7 mouse cellular contexts compared by ENCODE assay signal in the genomic region with DNA sequence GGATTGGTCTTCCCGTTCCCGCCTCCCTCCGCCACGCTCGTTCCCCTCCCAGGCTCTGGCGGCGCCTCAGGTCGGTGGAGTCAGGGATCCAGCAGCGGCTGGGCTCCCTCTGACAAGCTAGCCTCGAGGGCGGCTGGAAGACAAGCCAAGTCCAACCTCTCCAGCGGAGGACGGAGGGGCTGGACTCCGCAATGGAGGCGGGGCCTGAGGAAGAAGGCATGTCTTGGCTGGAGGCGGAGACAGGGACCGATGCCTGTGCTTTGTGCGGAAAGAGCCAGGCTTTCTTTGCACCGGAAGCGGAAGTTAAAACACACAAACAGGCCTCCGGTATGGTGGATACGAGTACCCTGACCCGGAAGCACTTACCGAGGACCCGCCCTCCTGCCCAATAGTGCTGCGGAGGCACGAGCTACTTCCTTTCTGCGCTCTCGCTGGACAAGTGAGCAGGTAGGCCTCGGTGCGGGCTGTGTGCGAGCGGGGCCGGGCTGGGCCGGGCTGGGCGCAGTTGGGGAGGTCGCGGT. TPM values are rescaled to one million over a fixed set of nuclear protein-coding genes. Genes with fewer than 3 reads are reported as not detected.
A peak's percentile ranks its signal among the peaks of the same experiment; 100 is the strongest.
DNase-seq lines count a peak whose midpoint lies in the region; ATAC-seq lines count a peak whose summit lies in the region.

A gene (plus strand): TSS at position 377 of the 521 bp plus-strand sequence.

- peak within 1 kb of the TSS; percentile 87 for H3K9ac ChIP-seq in embryonic facial prominence, embryonic 12.5 days
- H3K9ac ChIP-seq in limb, embryonic 11.5 days (ENCODE audit: low read length) = peak within 1 kb of the TSS; percentile 95
- peak within 1 kb of the TSS; percentile 80 for H3K9ac ChIP-seq in midbrain, embryonic 14.5 days (replicated peaks; ENCODE audit: low read length)

- peak; percentile 95 for ATAC-seq in embryonic facial prominence, embryonic 12.5 days (ENCODE audit: insufficient number of reproducible peaks, insufficient read depth, low FRiP score, low TSS enrichment)
- peak; percentile 95 for ATAC-seq in limb, embryonic 11.5 days (ENCODE audit: insufficient number of reproducible peaks, low FRiP score, low TSS enrichment, low read depth)
- ATAC-seq in midbrain, embryonic 14.5 days (ENCODE audit: low FRiP score, low TSS enrichment) = peak; percentile 95

- H3K27me3 ChIP-seq in embryonic facial prominence, embryonic 12.5 days = no peaks in the 10 kb centered on the region
- H3K27me3 ChIP-seq in limb, embryonic 11.5 days (ENCODE audit: control insufficient read depth, insufficient read depth, low read length) = no peaks in the 10 kb centered on the region
- no peaks in the 10 kb centered on the region for H3K27me3 ChIP-seq in midbrain, embryonic 14.5 days (ENCODE audit: control insufficient read depth, insufficient read depth, low read length)

- H3K36me3 ChIP-seq in embryonic facial prominence, embryonic 12.5 days = peaks cover 39% of the 10 kb centered on the region
- peaks cover 8% of the 10 kb centered on the region for H3K36me3 ChIP-seq in limb, embryonic 11.5 days (ENCODE audit: control insufficient read depth, insufficient read depth, low read length)
- peaks cover 35% of the 10 kb centered on the region for H3K36me3 ChIP-seq in midbrain, embryonic 14.5 days (ENCODE audit: control insufficient read depth, insufficient read depth, low read length)

- H3K4me3 ChIP-seq in embryonic facial prominence, embryonic 12.5 days = peak within 1 kb of the TSS; percentile 80
- peak within 1 kb of the TSS; percentile 90 for H3K4me3 ChIP-seq in limb, embryonic 11.5 days (ENCODE audit: low read depth, low read length)
- H3K4me3 ChIP-seq in midbrain, embryonic 14.5 days (replicated peaks; ENCODE audit: low read depth, low read length) = peak within 1 kb of the TSS; percentile 76

- peak within 1 kb of the TSS; percentile 80 for H3K4me2 ChIP-seq in embryonic facial prominence, embryonic 12.5 days (replicated peaks)
- H3K4me2 ChIP-seq in limb, embryonic 11.5 days (ENCODE audit: low read depth, severe bottlenecking) = peak within 1 kb of the TSS; percentile 90
- peak within 1 kb of the TSS; percentile 78 for H3K4me2 ChIP-seq in midbrain, embryonic 14.5 days (ENCODE audit: low read length)

- peak within 1 kb of the TSS; percentile 89 for H3K27ac ChIP-seq in embryonic facial prominence, embryonic 12.5 days
- H3K27ac ChIP-seq in limb, embryonic 11.5 days (replicated peaks; ENCODE audit: low read depth, low read length) = peak within 1 kb of the TSS; percentile 84
- H3K27ac ChIP-seq in midbrain, embryonic 14.5 days (replicated peaks; ENCODE audit: low read depth, low read length) = peak within 1 kb of the TSS; percentile 94

- H3K4me1 ChIP-seq in embryonic facial prominence, embryonic 12.5 days = peaks cover 13% of the 10 kb centered on the region
- 0 out of 2 replicates have a peak, but pooled peaks cover 5% of the 10 kb centered on the region for H3K4me1 ChIP-seq in limb, embryonic 11.5 days (ENCODE audit: control insufficient read depth, insufficient read depth, low read length)
- H3K4me1 ChIP-seq in midbrain, embryonic 14.5 days (ENCODE audit: control insufficient read depth, insufficient read depth, low read length) = peaks cover 16% of the 10 kb centered on the region

- 0% methylated on average over 38 of the region's 38 CpGs for WGBS in embryonic facial prominence, embryonic 12.5 days
- under 1% methylated on average over 33 of the region's 38 CpGs for WGBS in limb, embryonic 11.5 days
- under 1% methylated on average over 38 of the region's 38 CpGs for WGBS in midbrain, embryonic 14.5 days

- no peaks in the 10 kb centered on the region for H3K9me3 ChIP-seq in embryonic facial prominence, embryonic 12.5 days
- no peaks in the 10 kb centered on the region for H3K9me3 ChIP-seq in limb, embryonic 11.5 days (ENCODE audit: control insufficient read depth, low read length)
- no peaks in the 10 kb centered on the region for H3K9me3 ChIP-seq in midbrain, embryonic 14.5 days (ENCODE audit: control insufficient read depth, low read length)

- DNase-seq in adrenal gland, postnatal 25 days = peak; percentile 96
- peak; percentile 100 for DNase-seq in heart, adult 11 months
- DNase-seq in kidney, adult 18-20 months = peak; percentile 97
- peak; percentile 100 for DNase-seq in limb, embryonic 11.5 days (ENCODE audit: low spot score)
- DNase-seq in midbrain, embryonic 14.5 days = peak; percentile 99
- DNase-seq in spleen, adult 18-20 months = peak; percentile 92 to 94

RNA-seq across cellular contexts. Expression of the gene that starts here (rescaled TPM):
- total RNA-seq in adrenal gland, postnatal 25 days (2021) = 728 and 789 TPM in 2 replicates
- 523 and 574 TPM in 2 replicates for polyA plus RNA-seq in embryonic facial prominence, embryonic 12.5 days (2016; fragmentation: Nextera tagmentation; extraction: Ambion mirVana)
- polyA plus RNA-seq in limb, embryonic 11.5 days (2014; fragmentation: Nextera tagmentation; extraction: Ambion mirVana) = 641 and 643 TPM in 2 replicates
- polyA plus RNA-seq in midbrain, embryonic 14.5 days (2014; fragmentation: Nextera tagmentation; extraction: Ambion mirVana) = 409 and 512 TPM in 2 replicates

Comparison
In these comparisons a context has a peak if more than half of its experiments do, and no peak if none do; other contexts are left out.
1. Peak in every context shown above with its lines: DNase-seq, ATAC-seq, H3K4me3 ChIP-seq and H3K27ac ChIP-seq.